In the genomic region with DNA sequence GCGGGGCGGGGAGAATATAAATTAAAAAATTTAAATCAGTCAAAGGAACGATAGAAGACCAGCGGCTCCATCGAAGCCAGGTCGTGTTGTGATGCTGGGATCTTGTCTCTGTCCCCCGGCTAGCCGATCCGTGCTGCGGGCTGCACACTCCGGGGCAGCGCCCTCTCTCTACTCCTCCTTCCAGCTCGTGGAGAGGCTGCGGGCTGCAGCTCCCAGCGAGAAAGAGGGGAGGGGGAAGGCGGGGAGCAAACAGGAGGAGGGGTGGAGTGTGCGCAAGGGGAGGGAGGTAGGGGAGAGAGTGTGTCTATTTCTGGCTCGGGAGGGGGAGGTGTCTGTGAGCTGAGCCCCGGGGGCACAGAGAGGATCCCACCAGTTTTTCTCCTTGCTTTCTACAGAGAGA, we compare ENCODE assay signal across 7 mouse cellular contexts. TPM values are rescaled to one million over a fixed set of nuclear protein-coding genes. Genes with fewer than 3 reads are reported as not detected.
DNase-seq lines count a peak whose midpoint lies in the region; ATAC-seq and TF ChIP-seq lines count a peak whose summit lies in the region.

No protein-coding gene starts in this region.

- under 1% methylated on average over 19 of the region's 19 CpGs for WGBS in forebrain, embryonic 14.5 days
- under 1% methylated on average over 19 of the region's 19 CpGs for WGBS in hindbrain, embryonic 10.5 days
- WGBS in stomach, embryonic 15.5 days = under 1% methylated on average over 19 of the region's 19 CpGs

- H3K9me3 ChIP-seq in ES-Bruce4 (replicated peaks; ENCODE audit: control insufficient read depth, insufficient read depth, low read length, poor library complexity, severe bottlenecking) = no peaks in the 10 kb centered on the region
- H3K9me3 ChIP-seq in forebrain, embryonic 14.5 days (replicated peaks; ENCODE audit: control insufficient read depth, low read length) = no peaks in the 10 kb centered on the region
- no peaks in the 10 kb centered on the region for H3K9me3 ChIP-seq in hindbrain, embryonic 10.5 days
- no peaks in the 10 kb centered on the region for H3K9me3 ChIP-seq in stomach, embryonic 15.5 days

- peaks cover 2% of the 10 kb centered on the region for H3K27me3 ChIP-seq in ES-Bruce4 (ENCODE audit: control insufficient read depth, insufficient read depth, low read length, poor library complexity, severe bottlenecking)
- H3K27me3 ChIP-seq in forebrain, embryonic 14.5 days (replicated peaks; ENCODE audit: control insufficient read depth, insufficient read depth, low read length) = no peaks in the 10 kb centered on the region
- H3K27me3 ChIP-seq in hindbrain, embryonic 10.5 days (ENCODE audit: insufficient read depth, poor library complexity, severe bottlenecking) = peaks cover 26% of the 10 kb centered on the region; the same call in 1 of the 2 replicates
- 0 out of 2 replicates have a peak, but pooled peaks cover 3% of the 10 kb centered on the region for H3K27me3 ChIP-seq in stomach, embryonic 15.5 days (replicated peaks)

- H3K4me1 ChIP-seq in ES-Bruce4 (ENCODE audit: control insufficient read depth, insufficient read depth, low read length) = peaks cover 18% of the 10 kb centered on the region
- peaks cover 37% of the 10 kb centered on the region for H3K4me1 ChIP-seq in forebrain, embryonic 14.5 days (ENCODE audit: control insufficient read depth, insufficient read depth, low read length)
- peaks cover 69% of the 10 kb centered on the region for H3K4me1 ChIP-seq in hindbrain, embryonic 10.5 days (replicated peaks)
- H3K4me1 ChIP-seq in stomach, embryonic 15.5 days = peaks cover 25% of the 10 kb centered on the region

- TF ChIP-seq CTCF in ES-Bruce4 (IDR thresholded peaks at IDR 0.05; ENCODE audit: low read depth, low read length) = no peak
- TF ChIP-seq CTCF in left cerebral cortex, adult 2 months (IDR thresholded peaks at IDR 0.05) = no peak; the same call in none of the 2 replicates

- TF ChIP-seq POLR2A in ES-Bruce4 (IDR thresholded peaks at IDR 0.05; ENCODE audit: insufficient read depth, low read length) = no peak

- no peak overlapping the region for H3K27ac ChIP-seq in ES-Bruce4 (ENCODE audit: insufficient read depth, low read length)
- peak overlapping the region; percentile 86 for H3K27ac ChIP-seq in forebrain, embryonic 14.5 days (ENCODE audit: low read depth, low read length)
- peak overlapping the region; percentile 88 for H3K27ac ChIP-seq in hindbrain, embryonic 10.5 days
- H3K27ac ChIP-seq in left cerebral cortex, adult 2 months = peak overlapping the region; percentile 91
- peak overlapping the region; percentile 80 for H3K27ac ChIP-seq in stomach, embryonic 15.5 days

- H3K36me3 ChIP-seq in ES-Bruce4 (ENCODE audit: control insufficient read depth, insufficient read depth, low read length, poor library complexity, severe bottlenecking) = no peaks in the 10 kb centered on the region
- no peaks in the 10 kb centered on the region for H3K36me3 ChIP-seq in forebrain, embryonic 14.5 days (ENCODE audit: control insufficient read depth, insufficient read depth, low read length)
- H3K36me3 ChIP-seq in hindbrain, embryonic 10.5 days = no peaks in the 10 kb centered on the region
- H3K36me3 ChIP-seq in stomach, embryonic 15.5 days = no peaks in the 10 kb centered on the region

- intact Hi-C loops in left cerebral cortex, adult 2 months (cut with DNase I) = loop anchor here (1.0 kb wide), 2 partner anchors 41 to 85 kb away; no protein-coding TSS in a partner anchor

- peak overlapping the region; percentile 77 for H3K4me2 ChIP-seq in forebrain, embryonic 14.5 days (ENCODE audit: low read length)
- H3K4me2 ChIP-seq in stomach, embryonic 15.5 days = peak overlapping the region; percentile 76

- H3K4me3 ChIP-seq in ES-Bruce4 (ENCODE audit: low read depth, low read length) = peak overlapping the region; percentile 65
- peak overlapping the region; percentile 66 for H3K4me3 ChIP-seq in forebrain, embryonic 14.5 days (ENCODE audit: low read depth, low read length)
- H3K4me3 ChIP-seq in hindbrain, embryonic 10.5 days = peak overlapping the region; percentile 77
- peak overlapping the region; percentile 79 for H3K4me3 ChIP-seq in left cerebral cortex, adult 2 months
- H3K4me3 ChIP-seq in stomach, embryonic 15.5 days (replicated peaks) = peak overlapping the region; percentile 52

- peak; percentile 81 for ATAC-seq in forebrain, embryonic 14.5 days
- peak; percentile 30; the same call in 1 of the 2 replicates for ATAC-seq in stomach, embryonic 15.5 days (ENCODE audit: insufficient read depth, low FRiP score, low read depth)

- peak; percentile 36 for DNase-seq in adrenal gland, adult 8-10 months
- DNase-seq in forebrain, embryonic 14.5 days (ENCODE audit: low spot score) = peak; percentile 87
- DNase-seq in hindbrain, embryonic 10.5 days (ENCODE audit: low spot score) = peak; percentile 75
- peak; percentile 62 to 70 for DNase-seq in left cerebral cortex, adult 2 months (ENCODE audit: extremely low spot score in 1 of 2, low spot score in 2 of 2)
- DNase-seq in mesoderm, embryonic 11.5 days (ENCODE audit: low read depth, low spot score) = peak; percentile 59

- TF ChIP-seq EP300 in ES-Bruce4 (IDR thresholded peaks at IDR 0.05; ENCODE audit: insufficient read depth, low read depth, low read length) = peak; percentile 82; the same call in 1 of the 2 replicates

- peak overlapping the region; percentile 8 for H3K9ac ChIP-seq in ES-Bruce4 (ENCODE audit: low read depth, poor library complexity, severe bottlenecking)
- H3K9ac ChIP-seq in forebrain, embryonic 14.5 days (ENCODE audit: low read length) = peak overlapping the region; percentile 87
- H3K9ac ChIP-seq in stomach, embryonic 15.5 days = no peak overlapping the region

RNA-seq across cellular contexts. Expression of gene Nav1, which starts 21.5 kb away (rescaled TPM):
- polyA plus RNA-seq in ES-Bruce4 (2011; ENCODE audit: insufficient read depth, insufficient read length, low read depth, missing spikeins) = 31.7 and 34.2 TPM in 2 replicates
- 10 to 100 TPM; 15.2 to 26.9 (median 22.8) TPM for total RNA-seq in adrenal gland, adult 8-10 months (2022)
- 26.1 and 38.3 TPM in 2 replicates for polyA plus RNA-seq in forebrain, embryonic 14.5 days (2014; fragmentation: Nextera tagmentation; extraction: Ambion mirVana)
- 16.1 and 19.3 TPM in 2 replicates for polyA plus RNA-seq in hindbrain, embryonic 10.5 days (2016; fragmentation: Nextera tagmentation; extraction: Ambion mirVana)
- 10 to 100 TPM; 55.4 to 68.4 TPM for total RNA-seq in left cerebral cortex, adult 2 months (2021)
- polyA plus RNA-seq in stomach, embryonic 15.5 days (2015; fragmentation: Nextera tagmentation; extraction: Ambion mirVana) = 11.0 and 14.5 TPM in 2 replicates

Comparison
In these comparisons a context has a peak if more than half of its experiments do, and no peak if none do; other contexts are left out.
1. DNase-seq: peak in every context shown above with its lines; median percentile 87 in forebrain, embryonic 14.5 days; 75 in hindbrain, embryonic 10.5 days; 66 in left cerebral cortex, adult 2 months; 59 in mesoderm, embryonic 11.5 days; 36 in adrenal gland, adult 8-10 months.